Mouse (Mus musculus): ENCODE data around the gene Jarid2.

The Jarid2 gene

GRCm38 (mm10) chr13:44728145-44728880 lies 961 bp upstream of the Jarid2 start:
- DNase-seq (ENCODE audit: low read depth, low spot score) = no peak

- DNase-seq (ENCODE audit: low read depth, low spot score) = peak; percentile 99
These were observed 1.0 kb downstream of the Jarid2 start for GRCm38 (mm10) chr13:44730146-44730864.

DNA sequence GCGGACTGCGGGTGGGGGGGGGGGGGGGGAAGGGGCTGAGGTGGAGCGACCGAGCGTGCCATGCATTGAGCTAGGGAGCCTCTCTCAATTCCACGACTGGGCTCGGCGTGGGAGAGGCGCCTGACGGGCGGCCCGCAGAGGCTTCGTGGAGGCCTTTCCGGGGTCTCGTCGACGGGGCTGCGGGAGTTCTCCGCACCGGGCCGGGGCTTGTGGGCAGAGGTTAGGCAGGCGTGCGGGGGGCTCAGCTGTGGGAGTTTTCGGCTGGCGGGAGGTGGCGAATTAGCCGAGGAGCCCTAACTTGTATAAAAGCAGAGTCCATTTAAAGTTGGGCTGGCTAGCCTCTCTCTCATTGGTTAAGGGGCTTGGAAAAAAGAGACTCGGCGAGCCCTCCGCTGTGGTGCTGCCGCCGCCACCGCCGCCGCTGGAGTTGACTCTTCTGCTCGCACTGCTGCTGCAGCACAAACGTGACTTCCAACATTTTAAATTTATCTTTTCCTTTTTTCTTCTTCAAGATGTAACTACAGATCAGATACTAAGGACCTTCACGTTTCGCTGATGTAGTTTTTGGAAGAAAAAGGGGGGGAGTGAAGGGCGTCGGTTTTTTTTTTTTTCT lies 1.8 kb downstream of the Jarid2 start:
- peak; percentile 80 for DNase-seq (ENCODE audit: low read depth, low spot score)

DNA sequence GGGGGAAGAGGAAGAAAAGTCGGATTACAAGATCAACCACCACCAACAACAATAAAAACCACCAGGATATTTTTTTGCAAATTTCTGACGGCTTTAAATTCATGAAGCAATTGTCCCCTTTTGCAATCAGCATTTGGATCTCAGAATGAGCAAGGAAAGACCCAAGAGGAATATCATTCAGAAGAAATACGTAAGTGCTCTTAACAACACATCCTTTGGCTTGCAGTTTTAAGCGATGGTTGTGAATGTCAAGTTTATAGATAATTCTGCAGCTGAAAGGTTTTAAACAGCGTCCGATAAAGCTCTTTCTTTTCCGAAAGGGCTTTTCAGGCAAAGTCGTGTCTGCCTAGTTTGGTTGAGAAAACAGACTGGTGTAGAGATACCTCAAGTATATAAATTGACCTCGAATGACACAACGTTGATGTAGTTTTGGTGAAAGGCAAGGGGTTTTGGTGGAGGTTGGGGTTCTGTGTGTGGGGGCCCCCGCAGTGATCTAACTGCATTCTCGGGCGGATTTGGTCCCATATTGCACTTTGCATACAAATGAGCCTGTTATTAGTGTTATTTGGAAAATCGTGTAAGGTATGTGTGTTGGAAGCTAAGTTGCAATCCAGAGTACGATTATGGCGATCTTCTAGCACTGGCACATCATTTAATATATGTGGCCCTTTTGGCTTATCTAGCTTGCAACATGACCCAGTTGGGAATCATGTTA lies 2.6 kb downstream of the Jarid2 start:
- DNase-seq (ENCODE audit: low read depth, low spot score) = no peak

DNA sequence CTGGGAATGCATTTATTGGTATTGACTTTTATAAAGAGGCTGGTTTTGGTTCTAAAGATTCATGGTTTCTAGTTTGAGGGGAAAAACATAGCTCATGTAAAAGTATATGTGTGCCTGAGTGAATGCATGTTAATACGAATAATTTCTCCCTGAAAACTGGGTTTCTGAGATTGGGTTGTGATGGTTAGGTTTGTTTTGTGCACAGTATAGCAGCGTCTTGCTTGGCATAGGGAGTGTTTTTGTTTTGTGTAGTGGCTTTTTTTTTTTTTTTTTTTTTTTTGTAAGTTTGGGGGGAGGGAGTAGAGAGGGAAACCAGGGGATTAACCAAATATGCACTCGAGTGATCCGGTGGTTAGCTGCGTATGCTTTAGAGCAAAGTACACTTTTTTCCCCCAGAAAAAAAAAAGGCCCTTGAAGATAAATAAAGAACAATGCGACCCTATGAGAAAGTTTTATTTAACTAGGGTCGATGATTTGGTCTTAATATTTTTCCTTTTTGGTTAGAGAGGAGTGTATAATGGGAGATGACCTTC lies 3.2 kb downstream of the Jarid2 start:
- DNase-seq (ENCODE audit: low read depth, low spot score) = no peak

GRCm38 (mm10) chr13:44733036-44733372 lies 3.7 kb downstream of the Jarid2 start:
- DNase-seq (ENCODE audit: low read depth, low spot score) = no peak

- DNase-seq (ENCODE audit: low read depth, low spot score) = peak; percentile 69
These were observed 4.3 kb downstream of the Jarid2 start for GRCm38 (mm10) chr13:44733373-44734111.

DNA sequence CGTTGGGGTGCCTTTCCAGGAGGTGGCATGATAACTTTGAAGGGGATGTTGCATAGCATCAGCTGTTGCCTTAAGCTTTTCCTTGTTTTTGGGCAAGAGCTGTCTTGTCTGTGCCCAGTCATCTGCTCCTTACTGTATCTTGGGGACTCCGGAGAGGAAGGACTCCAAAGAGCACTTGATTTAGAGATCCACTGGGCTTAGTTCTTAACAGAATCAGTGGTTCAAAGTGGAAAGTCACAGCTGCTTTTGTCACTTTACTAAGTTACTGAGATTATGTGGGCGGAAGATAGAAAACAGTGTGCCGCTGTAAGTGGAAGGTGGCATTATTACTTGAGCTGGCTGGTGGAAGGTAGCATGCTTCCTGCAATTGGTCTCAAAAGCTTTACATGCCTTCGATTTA lies 5.2 kb downstream of the Jarid2 start:
- no peak for DNase-seq (ENCODE audit: low read depth, low spot score)

DNA sequence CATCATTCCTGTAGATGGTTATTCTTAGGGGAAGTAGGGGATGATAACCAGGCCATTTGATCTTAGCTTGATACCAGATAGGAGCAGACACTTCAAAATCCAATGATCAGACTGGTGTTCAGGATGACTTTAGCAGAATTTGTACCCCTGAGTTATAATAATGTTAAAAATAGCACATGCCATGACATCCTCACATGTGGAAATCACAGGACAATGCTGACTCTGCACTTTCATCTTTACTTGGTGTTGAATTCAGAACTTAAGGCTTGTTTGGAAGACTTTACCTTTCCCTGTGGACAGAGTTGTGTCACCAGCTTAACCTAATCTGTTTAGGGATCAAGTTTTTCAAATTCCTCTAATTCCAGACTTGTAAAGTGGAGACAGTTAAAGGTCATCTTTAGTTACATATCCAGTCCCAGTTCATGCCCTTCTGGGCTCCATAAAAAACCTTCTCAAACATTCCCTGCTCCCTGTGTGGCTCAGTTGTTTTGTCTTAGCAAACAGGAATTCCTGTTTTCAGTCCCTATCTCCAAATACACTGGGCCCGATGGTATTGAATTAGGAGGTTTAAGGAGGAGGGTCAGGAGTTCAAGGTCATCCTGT lies 5.9 kb downstream of the Jarid2 start:
- no peak for DNase-seq (ENCODE audit: low read depth, low spot score)

DNA sequence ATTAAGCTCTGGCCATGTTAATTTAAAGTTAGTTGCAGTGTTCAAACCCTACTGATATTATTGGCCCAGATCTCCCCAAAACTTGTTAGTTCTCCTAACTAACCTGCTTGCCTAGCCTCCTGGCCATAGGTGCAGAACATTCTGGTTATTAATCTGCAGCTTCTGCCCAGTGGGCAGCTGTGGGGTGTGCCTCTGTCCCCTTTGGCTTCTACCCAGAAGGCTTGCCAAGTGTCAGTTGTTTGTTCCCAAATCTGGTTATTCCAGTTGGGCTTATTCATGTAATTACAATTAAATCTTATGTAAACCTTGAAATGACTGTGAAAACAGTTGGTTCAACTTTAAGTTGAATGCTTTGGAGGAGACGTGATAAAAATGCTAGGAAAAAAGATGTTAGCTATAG lies 8.0 kb downstream of the Jarid2 start:
- DNase-seq (ENCODE audit: low read depth, low spot score) = no peak

DNA sequence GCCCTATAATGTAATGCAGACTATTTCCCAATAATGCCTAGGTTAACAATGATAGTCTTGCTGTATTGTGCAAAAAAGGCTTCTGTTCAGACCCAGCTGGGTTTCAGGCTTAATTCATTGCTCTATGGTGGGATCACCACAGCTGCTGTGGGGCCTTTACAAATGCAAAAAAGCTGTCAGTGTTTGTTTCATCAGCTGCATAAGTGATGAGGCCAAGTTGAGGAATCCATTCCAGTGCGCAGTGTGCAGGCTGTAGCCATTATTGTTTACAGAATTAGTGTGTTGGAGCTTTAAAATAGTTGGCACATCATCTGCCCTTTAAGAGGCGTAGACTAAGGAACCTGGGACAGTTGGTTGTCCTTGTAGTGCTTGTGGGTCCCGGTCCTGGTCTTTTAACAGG lies 22.5 kb downstream of the Jarid2 start:
- DNase-seq (ENCODE audit: low read depth, low spot score) = no peak

- no peak for DNase-seq (ENCODE audit: low read depth, low spot score)
These were observed 23.9 kb downstream of the Jarid2 start for GRCm38 (mm10) chr13:44753206-44753605.

DNA sequence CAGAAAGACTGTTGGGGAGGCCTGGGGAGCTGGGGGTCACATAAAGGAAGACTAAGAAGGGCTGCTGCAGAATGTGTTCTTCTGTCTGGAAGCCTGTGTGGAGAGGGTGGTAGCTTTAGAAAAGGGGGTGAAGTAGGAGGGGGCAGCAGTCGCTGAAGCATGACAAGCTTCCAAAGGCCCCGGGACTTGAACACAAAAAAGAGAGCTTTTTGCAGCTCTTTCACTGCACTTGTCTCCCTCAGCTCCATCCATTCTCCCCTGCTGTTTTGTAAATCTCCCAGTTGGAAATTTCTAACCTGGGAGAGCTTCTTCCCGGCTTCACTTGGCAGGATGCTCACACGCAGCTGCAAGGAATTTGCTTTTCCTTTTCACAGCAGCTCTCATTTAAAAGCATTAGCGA lies 26.2 kb downstream of the Jarid2 start:
- no peak for DNase-seq (ENCODE audit: low read depth, low spot score)

- no peak for DNase-seq (ENCODE audit: low read depth, low spot score)
These were observed 29.5 kb downstream of the Jarid2 start for GRCm38 (mm10) chr13:44758750-44759149.

DNA sequence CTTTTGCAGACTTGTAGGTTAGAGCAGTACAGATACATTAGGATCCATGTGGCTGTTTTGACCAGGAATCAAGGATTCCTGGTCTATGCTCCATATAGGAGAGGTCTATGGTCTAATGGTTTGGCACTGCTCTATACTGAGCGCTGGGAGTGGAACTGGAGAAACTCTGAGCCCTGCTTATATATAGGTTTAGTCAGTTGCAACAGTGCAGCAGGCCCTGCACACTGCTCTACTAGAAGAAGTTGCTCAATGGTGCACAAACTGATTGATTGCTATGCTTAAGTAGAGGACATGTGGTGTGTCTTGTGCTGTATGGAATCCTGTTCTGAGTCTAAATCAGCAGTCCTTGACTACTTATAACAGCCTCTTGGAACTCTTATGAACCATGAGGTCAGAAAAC lies 31.5 kb downstream of the Jarid2 start:
- no peak for DNase-seq (ENCODE audit: low read depth, low spot score)

DNA sequence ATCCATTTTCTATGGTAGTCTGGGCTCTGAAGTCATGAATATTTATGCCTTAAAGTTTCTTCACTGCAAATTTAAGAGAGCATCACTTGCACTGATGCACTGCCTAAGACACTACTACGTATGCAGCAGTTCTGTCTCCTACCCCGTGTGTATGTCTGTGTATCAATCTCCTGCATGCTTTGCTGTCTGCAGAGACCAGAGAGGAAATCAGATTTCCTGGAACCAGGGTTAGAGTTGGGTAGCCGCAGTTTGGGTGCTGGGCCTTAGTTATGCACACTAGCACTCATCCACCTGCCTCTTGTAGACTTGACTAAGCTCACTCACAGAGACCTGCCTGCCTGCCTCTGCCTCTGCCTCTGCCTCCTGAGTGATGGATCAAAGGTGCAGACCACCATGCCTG lies 33.8 kb downstream of the Jarid2 start:
- DNase-seq (ENCODE audit: low read depth, low spot score) = no peak

- no peak for DNase-seq (ENCODE audit: low read depth, low spot score)
These were observed 38.5 kb downstream of the Jarid2 start for GRCm38 (mm10) chr13:44767751-44768150.

DNA sequence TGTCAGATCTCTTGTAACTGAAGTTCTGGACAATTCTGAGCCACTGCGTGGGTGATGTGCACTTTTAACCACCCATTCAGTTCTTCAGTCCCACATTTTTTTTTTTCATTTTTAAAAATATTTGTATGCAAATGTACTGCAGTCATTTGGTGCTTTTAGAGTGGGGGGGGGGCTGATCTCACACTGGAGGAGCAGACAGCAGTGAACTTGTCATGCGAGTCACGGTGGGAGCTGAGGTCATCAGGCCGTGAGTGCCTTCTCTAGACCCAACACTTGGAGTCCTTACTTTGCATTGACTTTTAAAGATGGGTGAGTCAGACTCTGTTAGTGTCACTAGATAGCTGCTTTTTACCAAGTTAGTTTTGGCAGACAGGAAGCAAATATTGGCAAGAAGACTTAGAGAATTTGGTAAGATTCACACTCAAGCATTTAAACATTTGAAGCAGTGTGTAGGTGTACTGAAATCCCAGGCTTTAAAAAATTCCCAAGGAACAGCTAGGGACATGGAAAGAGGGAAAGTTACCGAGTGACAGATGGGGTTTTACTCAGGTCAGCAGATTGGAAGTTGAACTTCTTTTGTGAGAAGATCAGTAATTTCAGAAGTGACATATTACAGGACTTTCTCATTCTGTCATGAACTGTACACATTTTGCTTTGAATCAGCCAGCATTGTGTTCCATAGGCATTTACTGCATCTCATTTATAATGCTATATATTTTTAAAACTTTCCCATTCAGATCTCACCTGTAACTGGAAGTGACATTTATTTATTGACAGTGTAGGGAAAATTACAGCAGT lies 41.7 kb downstream of the Jarid2 start:
- DNase-seq (ENCODE audit: low read depth, low spot score) = no peak

DNA sequence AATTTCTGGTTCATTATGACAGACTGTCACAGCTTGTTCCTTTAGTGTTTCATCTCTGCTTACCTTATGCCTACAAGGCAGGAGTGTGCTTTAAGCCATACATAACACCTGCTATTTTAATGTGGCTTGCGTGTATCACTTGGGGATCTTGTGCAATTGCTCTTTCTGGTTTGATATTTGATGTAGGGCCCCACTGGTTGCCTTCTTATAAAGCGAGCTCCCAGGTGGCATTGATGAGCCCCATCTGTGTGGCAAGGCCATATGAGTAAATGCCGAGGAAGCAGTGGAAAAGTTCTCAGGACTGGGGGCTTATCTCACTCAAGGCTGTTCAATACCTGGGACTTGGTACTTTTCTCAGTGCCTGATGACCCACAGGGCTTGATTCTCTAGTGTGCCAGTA lies 43.5 kb downstream of the Jarid2 start:
- no peak for DNase-seq (ENCODE audit: low read depth, low spot score)

DNA sequence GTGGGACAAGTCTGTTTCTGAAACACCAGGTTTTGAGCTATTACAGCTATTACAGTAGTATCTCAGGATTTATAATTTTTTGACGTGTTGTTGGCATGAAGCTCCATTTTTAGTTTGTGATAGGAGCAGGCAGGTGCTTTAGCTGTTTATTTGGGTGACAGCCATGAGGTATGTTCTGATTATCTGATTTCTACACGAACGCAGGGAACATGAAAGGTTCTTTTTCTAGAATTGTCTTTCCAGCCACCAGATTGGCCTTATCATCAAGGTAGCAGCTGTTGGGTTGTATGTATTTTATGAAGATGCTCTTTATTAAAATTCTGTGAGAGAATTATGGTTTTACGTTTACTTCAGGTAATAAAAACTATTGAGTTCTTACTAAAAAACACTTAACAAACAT lies 45.1 kb downstream of the Jarid2 start:
- no peak for DNase-seq (ENCODE audit: low read depth, low spot score)

Measured in embryo, embryonic 11.5 days (tissue).